Mouse (Mus musculus) CD4-positive, CD25-positive, alpha-beta regulatory T cell, adult 2 months (primary cell): ENCODE results near the gene Dld.

ENCODE experiments used
- DNase-seq: peaks from one replicate; pipeline ENCODE4 v3.0.0-alpha.2; 2012; ENCODE audit warnings: low read depth, low spot score

Dld gene

DNA sequence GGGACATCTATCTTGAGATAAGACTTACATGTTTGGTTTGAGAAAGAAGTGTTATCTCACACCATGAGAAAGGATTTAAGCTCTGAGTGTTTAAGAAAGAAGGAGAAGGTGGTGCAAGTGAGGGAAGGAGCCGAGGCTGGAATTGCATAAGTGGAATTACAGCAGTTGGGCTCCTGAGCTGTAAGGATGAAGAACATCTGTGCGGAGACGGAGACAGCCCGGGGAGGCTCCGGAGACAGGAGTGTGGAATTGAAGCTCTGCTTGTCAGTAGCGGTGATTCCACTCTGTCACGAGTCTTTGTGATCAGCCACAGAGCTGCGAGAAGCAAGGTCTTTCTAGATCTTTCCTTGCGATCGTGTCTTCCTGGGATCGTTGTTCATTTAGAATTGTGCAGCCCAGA is 56.3 kb downstream of the Dld start:
- no peak for DNase-seq

DNA sequence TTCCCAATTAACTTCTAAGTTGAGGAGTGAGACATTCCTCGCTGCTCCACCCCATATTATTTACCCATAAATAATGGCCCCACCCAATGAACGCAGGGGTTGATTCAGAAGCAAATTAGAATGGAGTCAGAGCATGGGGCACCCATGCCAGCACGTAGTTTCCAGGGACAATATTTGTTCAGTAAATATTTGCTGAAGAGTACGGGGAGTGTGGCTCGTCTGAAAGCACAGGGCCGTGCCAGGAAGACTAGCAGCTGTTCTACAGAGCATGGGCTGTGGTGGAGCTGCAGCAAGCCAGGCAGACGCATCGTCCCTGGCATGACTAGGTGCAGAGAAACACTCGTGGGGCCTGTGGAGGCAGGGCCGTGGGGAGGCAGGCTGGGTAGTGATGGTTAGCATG is 56.7 kb downstream of the Dld start:
- DNase-seq: no peak

DNA sequence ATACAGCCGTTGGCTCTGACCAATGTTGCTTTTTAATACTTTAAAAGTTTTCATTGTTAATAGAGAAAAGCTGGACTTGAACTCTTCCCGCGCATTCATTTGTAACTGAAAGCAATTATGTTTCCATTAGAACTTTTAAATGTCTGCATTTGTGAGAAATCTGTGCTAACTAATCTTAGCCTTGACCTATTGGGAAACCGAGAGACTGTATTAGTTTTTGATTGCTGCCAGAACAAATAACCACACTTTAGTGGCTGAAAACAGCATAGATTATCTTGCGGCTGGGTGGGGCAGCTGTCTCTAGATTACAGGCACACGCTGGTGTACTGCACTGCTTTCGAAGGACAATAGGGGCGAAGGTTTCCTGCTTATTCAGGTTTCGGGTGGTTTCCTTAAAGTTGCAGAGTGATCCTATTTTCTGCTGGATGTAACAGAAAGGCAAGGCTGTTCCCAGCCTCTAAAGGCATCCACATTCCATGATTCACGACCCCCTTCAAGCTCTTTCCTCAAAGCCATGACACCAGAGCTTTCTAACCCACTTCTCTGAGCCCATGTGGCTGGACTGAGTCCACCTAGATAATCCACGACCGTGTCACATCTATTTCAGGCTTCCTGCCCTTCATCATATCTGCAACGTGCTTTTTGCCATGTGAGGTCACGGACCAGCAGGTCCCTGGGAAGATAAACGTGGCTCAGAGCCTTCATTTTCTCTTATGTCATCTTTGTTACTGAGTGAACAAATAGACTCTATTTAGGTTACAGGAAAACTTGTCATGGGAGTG is 57.7 kb downstream of the Dld start:
- no peak for DNase-seq

DNA sequence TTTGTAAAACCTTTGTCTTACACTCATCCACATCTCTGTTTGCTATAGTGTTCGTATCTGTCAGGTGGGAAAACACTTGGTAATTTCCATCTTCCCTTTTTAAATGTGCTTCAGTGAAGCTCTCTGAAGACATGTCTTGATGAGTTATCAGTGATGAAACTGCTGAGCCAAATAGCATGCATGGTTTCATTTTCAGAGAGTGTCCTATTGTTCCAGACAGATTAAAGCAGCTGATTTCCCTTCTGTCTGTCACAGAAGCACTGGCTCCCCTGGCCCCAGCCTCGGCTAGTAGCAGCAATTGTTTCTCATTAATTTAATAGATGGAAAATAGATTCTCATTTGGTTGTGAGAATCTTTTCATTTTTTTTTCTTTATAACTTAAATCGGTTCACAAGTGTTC is 60.3 kb downstream of the Dld start:
- no peak for DNase-seq

DNA sequence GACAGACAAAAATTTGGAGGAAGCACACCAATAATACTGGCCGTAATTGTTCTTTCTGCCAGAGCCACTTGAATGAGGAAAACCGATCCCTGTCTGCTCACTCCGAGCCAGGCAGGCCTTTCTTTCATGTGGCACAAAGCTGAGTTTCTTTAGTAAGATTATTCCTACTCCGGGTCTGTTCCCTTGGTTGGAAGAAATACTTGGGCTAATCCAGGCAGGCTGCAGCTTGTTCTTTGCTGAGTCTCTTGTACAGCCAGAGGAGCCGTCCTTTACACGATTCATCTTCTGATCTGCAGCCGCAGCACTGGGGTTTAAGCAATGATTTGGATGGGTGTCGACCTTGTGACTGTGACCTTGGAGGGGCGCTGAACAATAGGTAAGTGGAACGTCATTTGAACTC is 62.2 kb downstream of the Dld start:
- DNase-seq: no peak

DNA sequence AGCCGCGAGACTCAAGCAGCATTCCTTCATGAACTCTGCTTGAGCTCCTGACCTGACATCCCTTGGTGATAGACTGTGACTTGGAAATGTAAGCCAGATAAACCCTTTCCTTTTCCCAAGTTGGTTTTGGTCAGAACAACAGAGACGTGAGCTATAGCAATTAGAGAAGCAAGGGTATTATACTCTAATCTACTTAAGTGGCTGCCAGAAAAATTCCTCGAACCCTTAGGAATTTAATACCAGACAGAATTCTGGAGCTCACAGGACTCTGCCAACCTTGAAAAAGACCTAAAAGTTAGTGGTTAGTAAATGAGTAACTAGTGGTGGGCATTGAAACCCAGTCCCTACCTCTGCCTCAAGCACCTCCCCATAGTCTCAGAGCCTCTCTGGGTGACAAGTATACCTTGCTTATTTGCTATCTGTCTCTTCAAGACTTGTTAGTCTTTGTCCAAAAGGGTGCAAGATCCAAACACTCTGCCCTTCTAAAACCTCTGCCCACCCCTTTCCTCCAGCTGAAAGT is 67.6 kb downstream of the Dld start:
- DNase-seq: no peak

DNA sequence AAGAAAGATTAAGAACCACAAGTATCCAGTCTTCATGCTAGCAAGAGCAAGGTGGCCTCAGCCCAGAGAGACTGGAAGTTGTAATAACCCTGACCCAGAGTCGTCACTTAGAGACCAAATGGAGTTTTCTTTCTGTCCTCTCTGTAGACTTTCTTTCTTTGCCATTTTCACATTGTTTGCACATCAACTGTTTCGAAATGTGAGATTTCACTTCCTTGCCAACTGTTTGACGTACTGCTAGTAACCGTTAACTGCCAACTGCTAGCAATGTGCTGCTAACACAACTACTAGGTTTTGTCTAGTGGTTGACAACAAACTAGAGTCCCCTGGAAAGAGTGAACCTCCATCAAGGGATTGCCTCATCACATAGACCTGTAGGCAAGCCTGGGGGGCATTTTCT is 68.1 kb downstream of the Dld start:
- no peak for DNase-seq

DNA sequence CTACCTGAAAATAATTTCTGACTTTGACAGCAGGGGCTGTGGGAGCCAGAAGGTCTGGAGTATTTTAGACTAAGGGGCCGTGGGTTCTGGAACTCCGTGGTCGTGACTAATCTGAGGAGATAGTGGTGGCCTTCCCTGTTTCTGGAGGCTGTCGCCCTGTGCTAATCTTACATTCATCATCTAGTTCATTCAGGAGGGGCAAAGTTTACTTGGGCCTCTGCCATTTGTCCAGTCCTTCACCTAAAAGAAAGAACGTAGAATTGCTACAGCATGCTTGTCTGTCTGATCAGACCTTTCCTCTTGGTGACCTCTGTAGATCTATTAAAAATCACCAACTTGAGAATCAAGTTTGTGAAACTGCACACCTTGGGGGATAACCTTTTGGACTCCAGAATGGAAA is 69.0 kb downstream of the Dld start:
- no peak for DNase-seq
